Mouse (Mus musculus) midbrain, embryonic 15.5 days (tissue): Measurements from ENCODE around the gene Borcs5. TPM values are rescaled to one million over a fixed set of nuclear protein-coding genes. Genes with fewer than 3 reads are reported as not detected.

Source experiments
- ATAC-seq: fragments of 200-750 bp; cut with Nextera tagmentation; replicated peaks from 2 replicates; pipeline ENCODE4 v1.8.0; 2017; ENCODE audit warnings: moderate TSS enrichment
- H3K27ac ChIP-seq: fragments of 300-500 bp; sonication (generic); 2 replicates; pipeline ENCODE4 v1.5.1; 2015; ENCODE audit warnings: mild to moderate bottlenecking, inconsistent platforms
- H3K27me3 ChIP-seq: fragments of 300-500 bp; sonication (generic); replicated peaks from 2 replicates; pipeline ENCODE4 v1.6.1; 2015; ENCODE audit warnings: inconsistent platforms
- H3K36me3 ChIP-seq: fragments of 300-500 bp; sonication (generic); replicated peaks from 2 replicates; pipeline ENCODE4 v1.6.1; 2015; ENCODE audit warnings: inconsistent platforms
- H3K4me1 ChIP-seq: fragments of 300-500 bp; sonication (generic); 2 replicates; pipeline ENCODE4 v1.6.1; 2015; ENCODE audit warnings: inconsistent platforms
- H3K4me2 ChIP-seq: fragments of 300-500 bp; sonication (generic); 2 replicates; pipeline ENCODE4 v1.6.1; 2015; ENCODE audit warnings: inconsistent platforms, mild to moderate bottlenecking, moderate library complexity
- H3K4me3 ChIP-seq: fragments of 300-500 bp; sonication (generic); 2 replicates; pipeline ENCODE4 v1.5.1; 2015; ENCODE audit warnings: mild to moderate bottlenecking, inconsistent platforms
- H3K9ac ChIP-seq: fragments of 300-500 bp; sonication (generic); 2 replicates; pipeline ENCODE4 v1.6.1; 2015; ENCODE audit warnings: mild to moderate bottlenecking, inconsistent platforms
- H3K9me3 ChIP-seq: fragments of 300-500 bp; sonication (generic); 2 replicates; pipeline ENCODE4 v1.6.1; 2016; ENCODE audit warnings: inconsistent platforms
- WGBS: fragments of 180-500 bp; shearing (Covaris S2); methylation state at CpG from one replicate; pipeline ENCODE4 v1.1.7; 2015; ENCODE audit warnings: mixed read lengths; 5-methylcytosine and 5-hydroxymethylcytosine counted together
- polyA plus RNA-seq: library from polyadenylated mRNA; unstranded; fragments of >200 nt; fragmentation: Nextera tagmentation; extraction: Ambion mirVana; gene quantifications from 2 replicates; pipeline ENCODE4 v1.2.1, GENCODE M21; 2015

The Borcs5 gene
- polyA plus RNA-seq, 1 experiment from 2014 or later, result 49.7 TPM

DNA sequence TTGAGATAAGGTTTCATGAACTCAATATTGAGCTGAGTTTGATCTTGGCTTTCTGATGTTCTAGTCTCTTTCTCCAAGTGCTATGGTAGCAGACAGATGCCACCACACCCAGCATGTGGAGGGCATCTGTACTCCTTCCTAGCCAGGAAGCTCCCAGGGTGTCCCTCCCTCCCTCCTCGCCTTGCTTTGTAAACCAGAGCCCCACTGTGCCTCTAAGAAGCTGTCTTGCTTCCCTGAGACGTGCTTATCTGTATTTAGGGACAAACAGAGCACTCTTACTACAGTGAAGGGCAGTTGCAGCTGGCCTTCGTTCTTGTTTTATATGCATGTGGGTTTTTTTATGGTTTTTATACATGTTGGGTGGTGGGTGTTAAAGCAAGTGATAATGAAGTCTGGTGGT lies 74.0 kb downstream of the Borcs5 start:
- Histone ChIP-seq H3K9ac (no peak overlapping the region), H3K27me3 (no peaks in the 10 kb centered on the region), H3K27ac (no peak overlapping the region), H3K9me3 (no peaks in the 10 kb centered on the region), H3K36me3 (no peaks in the 10 kb centered on the region), H3K4me3 (no peak overlapping the region), H3K4me1 (no peaks in the 10 kb centered on the region), H3K4me2 (no peak overlapping the region)
- 30% methylated on average over 3 of the region's 3 CpGs for WGBS
- no peak for ATAC-seq

- H3K4me1 ChIP-seq, result no peaks in the 10 kb centered on the region
- no peak overlapping the region for H3K9ac ChIP-seq
- no peak for ATAC-seq
- H3K27me3 ChIP-seq, result no peaks in the 10 kb centered on the region
- H3K36me3 ChIP-seq, result no peaks in the 10 kb centered on the region
- H3K4me2 ChIP-seq, result no peak overlapping the region
- no peak overlapping the region for H3K4me3 ChIP-seq
- 58% methylated on average over 1 of the region's 1 CpGs for WGBS
- no peaks in the 10 kb centered on the region for H3K9me3 ChIP-seq
- no peak overlapping the region for H3K27ac ChIP-seq
Measured at GRCm38 (mm10) chr6:134713897-134714296, 74.6 kb downstream of the Borcs5 start.

DNA sequence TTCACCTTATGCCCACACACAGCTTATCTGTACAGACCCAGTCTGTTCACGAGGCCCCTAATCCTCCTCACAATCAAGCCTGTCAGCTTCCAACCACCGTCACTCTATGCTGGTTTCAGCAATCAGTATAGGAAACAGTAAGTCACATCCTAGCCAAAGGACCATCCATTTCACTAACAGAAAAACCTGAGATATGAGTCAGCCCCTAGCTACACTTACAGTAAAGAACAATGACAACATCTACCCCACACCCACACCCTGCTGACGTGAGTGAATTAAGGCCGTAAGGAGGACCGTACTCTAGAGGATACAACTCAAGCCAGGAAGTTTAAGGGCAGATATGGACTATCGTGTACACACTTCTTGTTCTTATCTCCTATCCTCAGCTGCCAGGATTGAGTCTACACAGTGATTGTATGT lies 76.9 kb downstream of the Borcs5 start:
- Histone ChIP-seq H3K27me3 (no peaks in the 10 kb centered on the region), H3K9ac (no peak overlapping the region), H3K4me2 (no peak overlapping the region), H3K36me3 (no peaks in the 10 kb centered on the region), H3K4me3 (no peak overlapping the region), H3K4me1 (no peaks in the 10 kb centered on the region), H3K27ac (no peak overlapping the region), H3K9me3 (no peaks in the 10 kb centered on the region)
- ATAC-seq, result no peak
- 86% methylated on average over 6 of the region's 6 CpGs for WGBS

- H3K27me3 ChIP-seq, result no peaks in the 10 kb centered on the region
- no peaks in the 10 kb centered on the region for H3K9me3 ChIP-seq
- H3K4me3 ChIP-seq, result no peak overlapping the region
- no peak for ATAC-seq
- H3K36me3 ChIP-seq, result no peaks in the 10 kb centered on the region
- no peak overlapping the region for H3K4me2 ChIP-seq
- H3K4me1 ChIP-seq, result no peaks in the 10 kb centered on the region
- no peak overlapping the region for H3K27ac ChIP-seq
- WGBS, result 93% methylated on average over 20 of the region's 20 CpGs
- no peak overlapping the region for H3K9ac ChIP-seq
Measured at GRCm38 (mm10) chr6:134717886-134718667, 78.8 kb downstream of the Borcs5 start.

- Histone ChIP-seq H3K4me1 (no peaks in the 10 kb centered on the region), H3K36me3 (no peaks in the 10 kb centered on the region), H3K4me2 (no peak overlapping the region), H3K9me3 (no peaks in the 10 kb centered on the region), H3K27ac (no peak overlapping the region), H3K9ac (no peak overlapping the region), H3K4me3 (no peak overlapping the region), H3K27me3 (no peaks in the 10 kb centered on the region)
- 94% methylated on average over 11 of the region's 11 CpGs for WGBS
- ATAC-seq, result no peak
Measured at GRCm38 (mm10) chr6:134718668-134719065, 79.4 kb downstream of the Borcs5 start.

DNA sequence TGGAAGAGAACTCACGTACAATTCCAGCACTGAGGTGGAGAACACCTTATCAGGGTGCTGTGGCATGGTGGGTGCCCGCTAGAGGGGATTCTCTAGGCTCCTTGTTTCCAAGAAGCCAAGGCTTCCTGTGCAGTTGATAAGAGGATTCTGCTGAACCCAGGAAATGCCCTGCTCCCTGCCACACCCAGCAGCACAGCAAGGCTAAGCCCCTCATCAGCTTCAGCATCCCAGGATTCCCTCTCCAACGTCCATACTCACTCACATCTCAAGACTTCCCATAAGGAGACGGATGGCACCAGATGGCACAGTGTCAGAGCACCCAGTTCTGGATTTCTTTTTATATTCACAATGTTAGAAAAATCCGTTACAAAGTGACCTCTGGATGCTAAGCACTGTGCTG lies 79.8 kb downstream of the Borcs5 start:
- Histone ChIP-seq H3K9ac (no peak overlapping the region), H3K4me3 (no peak overlapping the region), H3K4me1 (no peaks in the 10 kb centered on the region), H3K9me3 (no peaks in the 10 kb centered on the region), H3K36me3 (no peaks in the 10 kb centered on the region), H3K27me3 (no peaks in the 10 kb centered on the region), H3K4me2 (no peak overlapping the region), H3K27ac (no peak overlapping the region)
- ATAC-seq, result no peak
- WGBS, result 92% methylated on average over 5 of the region's 5 CpGs

DNA sequence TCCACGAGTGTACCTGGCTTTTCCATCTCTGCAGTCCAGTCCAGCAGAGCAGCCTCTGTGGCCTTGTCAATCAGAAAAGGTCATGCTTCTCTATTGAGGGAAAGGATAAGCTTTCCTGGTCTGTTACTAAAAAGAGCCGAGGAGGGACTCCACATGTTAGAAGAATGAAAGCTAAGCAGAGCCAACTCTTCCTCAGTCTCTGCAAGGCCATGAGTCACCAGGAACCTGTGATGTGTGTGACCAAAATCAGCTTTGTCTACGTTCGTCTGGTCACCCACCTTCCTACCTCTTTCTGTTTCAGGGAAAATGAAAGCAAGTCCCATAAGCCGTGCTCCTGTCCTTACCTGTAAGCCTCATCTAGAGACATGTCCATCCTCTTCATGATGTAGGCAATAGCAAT lies 80.8 kb downstream of the Borcs5 start:
- ATAC-seq, result no peak
- H3K9ac ChIP-seq, result no peak overlapping the region
- H3K4me1 ChIP-seq, result no peaks in the 10 kb centered on the region
- no peak overlapping the region for H3K27ac ChIP-seq
- H3K4me2 ChIP-seq, result no peak overlapping the region
- H3K36me3 ChIP-seq, result no peaks in the 10 kb centered on the region
- H3K9me3 ChIP-seq, result no peaks in the 10 kb centered on the region
- no peak overlapping the region for H3K4me3 ChIP-seq
- 85% methylated on average over 5 of the region's 5 CpGs for WGBS
- no peaks in the 10 kb centered on the region for H3K27me3 ChIP-seq

GRCm38 (mm10) chr6:134721729-134722269 lies 82.5 kb downstream of the Borcs5 start:
- Histone ChIP-seq H3K4me1 (no peaks in the 10 kb centered on the region), H3K36me3 (no peaks in the 10 kb centered on the region), H3K4me2 (no peak overlapping the region), H3K4me3 (no peak overlapping the region), H3K27ac (no peak overlapping the region), H3K27me3 (no peaks in the 10 kb centered on the region), H3K9ac (no peak overlapping the region), H3K9me3 (no peaks in the 10 kb centered on the region)
- 90% methylated on average over 6 of the region's 6 CpGs for WGBS
- 0 out of 2 replicates have a peak, but pooled peaks have one; percentile 39 for ATAC-seq

DNA sequence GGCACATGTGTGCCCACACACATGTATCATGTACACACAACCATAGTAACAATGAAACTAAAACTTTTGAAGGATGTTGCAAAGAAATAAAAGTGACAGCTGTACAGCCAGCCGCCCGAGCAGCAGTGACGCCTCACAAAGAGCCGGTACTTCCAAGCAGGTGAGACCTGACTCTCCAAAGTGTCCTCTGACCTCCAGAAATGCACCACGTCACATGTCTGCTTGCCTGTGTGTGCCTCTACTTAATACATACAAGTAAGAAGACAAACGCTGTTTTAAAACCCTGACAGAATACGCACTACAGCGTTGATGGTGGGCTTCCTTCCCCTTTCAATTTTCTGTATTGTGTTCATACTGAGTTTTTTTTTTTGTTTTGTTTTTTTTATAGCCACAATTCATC lies 83.6 kb downstream of the Borcs5 start:
- WGBS, result 91% methylated on average over 8 of the region's 8 CpGs
- Histone ChIP-seq H3K4me3 (no peak overlapping the region), H3K27ac (no peak overlapping the region), H3K9ac (no peak overlapping the region), H3K27me3 (no peaks in the 10 kb centered on the region), H3K9me3 (no peaks in the 10 kb centered on the region), H3K36me3 (no peaks in the 10 kb centered on the region), H3K4me1 (no peaks in the 10 kb centered on the region), H3K4me2 (no peak overlapping the region)
- no peak for ATAC-seq

GRCm38 (mm10) chr6:134723326-134723725 lies 84.0 kb downstream of the Borcs5 start:
- Histone ChIP-seq H3K9ac (no peak overlapping the region), H3K4me1 (no peaks in the 10 kb centered on the region), H3K9me3 (no peaks in the 10 kb centered on the region), H3K4me3 (no peak overlapping the region), H3K27me3 (no peaks in the 10 kb centered on the region), H3K4me2 (no peak overlapping the region), H3K27ac (no peak overlapping the region), H3K36me3 (no peaks in the 10 kb centered on the region)
- ATAC-seq, result no peak
- 96% methylated on average over 7 of the region's 7 CpGs for WGBS

GRCm38 (mm10) chr6:134723833-134724553 lies 84.7 kb downstream of the Borcs5 start:
- no peak for ATAC-seq
- no peaks in the 10 kb centered on the region for H3K4me1 ChIP-seq
- no peak overlapping the region for H3K9ac ChIP-seq
- no peaks in the 10 kb centered on the region for H3K36me3 ChIP-seq
- WGBS, result 88% methylated on average over 9 of the region's 9 CpGs
- no peak overlapping the region for H3K4me2 ChIP-seq
- no peaks in the 10 kb centered on the region for H3K27me3 ChIP-seq
- H3K4me3 ChIP-seq, result no peak overlapping the region
- no peak overlapping the region for H3K27ac ChIP-seq
- no peaks in the 10 kb centered on the region for H3K9me3 ChIP-seq

- H3K4me1 ChIP-seq, result no peaks in the 10 kb centered on the region
- H3K4me2 ChIP-seq, result no peak overlapping the region
- no peaks in the 10 kb centered on the region for H3K36me3 ChIP-seq
- no peak overlapping the region for H3K4me3 ChIP-seq
- ATAC-seq, result no peak
- H3K9me3 ChIP-seq, result no peaks in the 10 kb centered on the region
- no peak overlapping the region for H3K9ac ChIP-seq
- no peaks in the 10 kb centered on the region for H3K27me3 ChIP-seq
- H3K27ac ChIP-seq, result no peak overlapping the region
Measured at GRCm38 (mm10) chr6:134725406-134725805, 86.1 kb downstream of the Borcs5 start.
